Mouse (Mus musculus): ENCODE results near the gene Rec8.

DNA sequence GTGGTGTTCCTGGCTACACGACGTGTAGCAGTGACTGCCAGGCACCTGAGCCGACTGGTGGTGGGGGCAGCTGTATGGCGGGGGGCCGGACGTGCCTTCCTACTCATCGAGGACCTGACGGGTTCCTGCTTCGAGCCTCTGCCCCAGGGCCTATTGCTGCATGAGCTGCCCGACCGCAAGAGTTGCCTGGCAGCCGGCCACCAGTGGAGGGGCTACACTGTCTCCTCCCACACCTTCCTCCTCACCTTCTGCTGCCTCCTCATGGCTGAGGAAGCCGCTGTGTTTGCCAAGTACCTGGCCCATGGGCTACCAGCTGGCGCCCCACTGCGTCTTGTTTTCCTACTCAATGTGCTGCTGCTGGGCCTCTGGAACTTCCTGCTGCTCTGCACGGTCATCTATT lies 41.5 kb upstream of the Rec8 start:
- TF ChIP-seq CTCF (IDR thresholded peaks at IDR 0.05; ENCODE audit: low read depth, low read length) = no peak
- TF ChIP-seq POLR2A (IDR thresholded peaks at IDR 0.05; ENCODE audit: extremely low read depth, insufficient read depth, low read length) = no peak
